Mouse (Mus musculus) brain, adult 2 months (tissue): ENCODE data around the gene Eif4a1.
A peak's percentile ranks its signal among the peaks of the same experiment; 100 is the strongest.
"Not testable (repeated sequence)": the region's sequence is repeated elsewhere in the genome, so short reads cannot be mapped to it uniquely, and the experiment has no call there.

Experiments
- DNase-seq: peaks from one replicate; pipeline ENCODE4 v3.0.0; 2011; ENCODE audit warnings: low read depth, low spot score

The Eif4a1 gene

GRCm38 (mm10) chr11:69633128-69633866, 38.9 kb downstream of the Eif4a1 start:
- no peak for DNase-seq

- peak; percentile 100 for DNase-seq
These were observed 39.7 kb downstream of the Eif4a1 start, which contains the start of gene Fxr2 for GRCm38 (mm10) chr11:69632284-69633089. Gene Fxr2 (plus strand): TSS chr11:69632990.

- DNase-seq = peak; percentile 47
These were observed 42.4 kb downstream of the Eif4a1 start for GRCm38 (mm10) chr11:69629802-69630201.

GRCm38 (mm10) chr11:69628286-69628685, 43.9 kb downstream of the Eif4a1 start:
- peak; percentile 88 for DNase-seq

GRCm38 (mm10) chr11:69624339-69624738, 47.9 kb downstream of the Eif4a1 start:
- DNase-seq = not testable (repeated sequence)

GRCm38 (mm10) chr11:69623006-69623405, 49.2 kb downstream of the Eif4a1 start:
- no peak for DNase-seq

- peak; percentile 72 for DNase-seq
These were observed 49.8 kb downstream of the Eif4a1 start for GRCm38 (mm10) chr11:69622406-69622805.

- DNase-seq = peak; percentile 90
These were observed 50.5 kb downstream of the Eif4a1 start, which contains the start of gene Sat2 for GRCm38 (mm10) chr11:69621571-69622268. Gene Sat2 (plus strand): TSS chr11:69622024.

- DNase-seq = no peak
These were observed 51.7 kb downstream of the Eif4a1 start for GRCm38 (mm10) chr11:69620394-69621081.

- no peak for DNase-seq
These were observed 54.4 kb downstream of the Eif4a1 start, which contains the start of gene Shbg for GRCm38 (mm10) chr11:69617805-69618204. Gene Shbg (minus strand): TSS chr11:69617905.
